Mouse (Mus musculus) liver, adult 2 months (tissue): ENCODE results near the gene Tead1. TPM values are rescaled to one million over a fixed set of nuclear protein-coding genes. Genes with fewer than 3 reads are reported as not detected.

Experiments used
- DNase-seq: peaks from one replicate; pipeline ENCODE4 v3.0.0-alpha.2; 2011; ENCODE audit warnings: low read depth, low spot score; ENCODE audit errors: extremely low read depth
- H3K27ac ChIP-seq: fragments of 200-500 bp; replicated peaks from 2 replicates; pipeline ENCODE4 v1.5.1; 2012; ENCODE audit warnings: low read depth, mild to moderate bottlenecking, control low read depth, inconsistent platforms, low read length; ENCODE audit not compliant: insufficient read depth
- H3K27me3 ChIP-seq: fragments of 200-500 bp; 2 replicates; pipeline ENCODE4 v1.6.1; 2012; ENCODE audit warnings: mild to moderate bottlenecking, moderate library complexity, low read length, inconsistent platforms; ENCODE audit not compliant: control insufficient read depth, insufficient read depth
- H3K36me3 ChIP-seq: fragments of 200-500 bp; 2 replicates; pipeline ENCODE4 v1.6.1; 2012; ENCODE audit warnings: low read length, inconsistent platforms; ENCODE audit not compliant: control insufficient read depth, insufficient read depth
- H3K4me1 ChIP-seq: fragments of 200-500 bp; 2 replicates; pipeline ENCODE4 v1.6.1; 2011; ENCODE audit warnings: low read length; ENCODE audit not compliant: control insufficient read depth, insufficient read depth
- H3K4me3 ChIP-seq: fragments of 200-500 bp; 2 replicates; pipeline ENCODE4 v1.5.1; 2011; ENCODE audit warnings: low read depth, mild to moderate bottlenecking, control low read depth, low read length, moderate library complexity; ENCODE audit not compliant: insufficient read depth
- H3K79me2 ChIP-seq: fragments of 200-500 bp; 2 replicates; pipeline ENCODE4 v1.6.1; 2012; ENCODE audit warnings: inconsistent platforms, mild to moderate bottlenecking, low read length, moderate library complexity; ENCODE audit not compliant: control insufficient read depth, insufficient read depth
- H3K9ac ChIP-seq: fragments of 200-500 bp; 2 replicates; pipeline ENCODE4 v1.6.1; 2012; ENCODE audit warnings: low read depth, mild to moderate bottlenecking, control low read depth, inconsistent platforms, low read length
- CTCF ChIP-seq: fragments of 200-500 bp; IDR thresholded peaks from 2 replicates; pipeline ENCODE4 v1.5.1; 2011; ENCODE audit warnings: low read depth, low read length, control low read depth
- POLR2A ChIP-seq: fragments of 200-500 bp; IDR thresholded peaks from 2 replicates; pipeline ENCODE4 v1.6.1; 2011; ENCODE audit warnings: low read length, control low read depth; ENCODE audit not compliant: insufficient read depth; ENCODE audit errors: extremely low read depth
- WGBS: fragments of 180-500 bp; shearing (Covaris S2); methylation state at CpG from one replicate; pipeline ENCODE4 v1.1.7; 2018; 5-methylcytosine and 5-hydroxymethylcytosine counted together
- polyA plus RNA-seq: library from polyadenylated mRNA; depleted of rRNA; stranded (reverse); fragments of >200 nt; gene quantifications from 2 replicates; pipeline ENCODE4 v1.2.3, GENCODE M21; 2012
- total RNA-seq: library from RNA; depleted of rRNA; stranded (reverse); fragments of >200 nt; gene quantifications from 2 replicates; pipeline ENCODE4 v1.2.3, GENCODE M21; 2014

The Tead1 gene
- total and polyA plus RNA-seq, 2 experiments: 2.3 to 4.1 TPM

DNA sequence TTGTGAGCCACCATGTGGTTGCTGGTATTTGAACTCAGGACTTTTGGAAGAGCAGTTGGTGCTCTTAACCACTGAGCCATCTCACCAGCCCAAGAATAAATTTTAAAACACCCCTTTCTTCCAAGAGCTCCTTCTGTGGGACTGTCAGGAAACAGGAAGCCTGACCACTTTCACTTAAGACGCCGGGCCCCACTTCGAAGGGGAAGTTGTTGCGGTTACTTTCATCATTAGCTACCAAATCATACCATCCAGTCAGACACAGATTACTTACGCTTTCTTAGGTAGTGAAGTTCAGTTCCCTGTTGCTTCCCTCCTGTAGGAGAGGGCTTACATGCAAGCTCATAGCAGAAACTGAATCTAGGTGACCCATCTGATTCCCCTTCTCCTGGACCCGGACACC is 180.8 kb downstream of the Tead1 start:
- no peak for TF ChIP-seq CTCF
- no peak for TF ChIP-seq POLR2A
- H3K4me3 ChIP-seq: no peak overlapping the region
- H3K4me1 ChIP-seq: peaks cover 11% of the 10 kb centered on the region
- no peaks in the 10 kb centered on the region for H3K27me3 ChIP-seq
- no peak for DNase-seq
- H3K27ac ChIP-seq: no peak overlapping the region
- 83% methylated on average over 6 of the region's 6 CpGs for WGBS
- H3K9ac ChIP-seq: no peak overlapping the region
- H3K79me2 ChIP-seq: no peaks in the 10 kb centered on the region
- H3K36me3 ChIP-seq: no peaks in the 10 kb centered on the region

DNA sequence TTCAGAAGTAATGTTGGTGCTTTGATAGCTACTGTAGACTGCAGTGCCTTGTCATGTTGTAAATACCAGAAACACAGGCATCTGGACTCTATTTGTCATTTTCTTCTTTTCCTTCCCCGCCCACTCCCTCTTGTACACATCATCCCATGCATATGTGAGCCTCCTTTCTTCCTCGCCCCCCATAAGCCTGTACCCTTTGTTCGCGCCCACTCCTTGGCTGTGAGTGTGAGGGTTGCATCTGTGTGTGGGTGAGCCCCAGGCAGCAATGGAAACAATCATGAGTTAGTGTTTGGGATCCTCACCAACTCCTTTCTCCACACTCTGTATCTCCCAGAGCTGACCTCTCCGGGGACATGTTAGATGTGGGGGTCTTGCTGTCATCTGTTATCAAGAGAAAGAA is 183.0 kb downstream of the Tead1 start:
- Histone ChIP-seq H3K27ac (no peak overlapping the region), H3K4me3 (no peak overlapping the region), H3K27me3 (no peaks in the 10 kb centered on the region), H3K9ac (no peak overlapping the region), H3K36me3 (no peaks in the 10 kb centered on the region), H3K4me1 (no peaks in the 10 kb centered on the region), H3K79me2 (no peaks in the 10 kb centered on the region)
- no peak for TF ChIP-seq CTCF
- no peak for DNase-seq
- 94% methylated on average over 5 of the region's 5 CpGs for WGBS

DNA sequence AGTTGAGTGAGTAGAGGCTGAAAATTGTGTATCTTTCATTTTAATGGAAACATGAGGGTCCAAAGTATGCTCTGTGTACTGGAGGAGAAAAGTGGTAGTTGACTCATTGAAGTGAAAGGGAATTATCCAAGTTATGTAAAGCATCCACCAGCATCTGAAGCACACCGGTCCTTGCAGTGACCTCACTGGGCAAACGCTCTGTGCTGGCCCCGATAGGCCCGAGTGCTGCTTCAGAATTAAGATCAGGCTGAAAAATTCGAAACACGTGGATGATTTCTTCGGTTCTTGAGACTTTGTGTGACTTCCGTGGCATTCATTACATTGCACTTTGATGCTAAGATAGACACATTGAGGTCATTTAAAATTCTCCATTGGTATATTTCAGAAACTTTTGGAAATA is 185.1 kb downstream of the Tead1 start:
- no peaks in the 10 kb centered on the region for H3K27me3 ChIP-seq
- WGBS: 94% methylated on average over 8 of the region's 8 CpGs
- H3K4me1 ChIP-seq: no peaks in the 10 kb centered on the region
- H3K4me3 ChIP-seq: no peak overlapping the region
- TF ChIP-seq POLR2A (no peak), CTCF (no peak)
- H3K9ac ChIP-seq: no peak overlapping the region
- no peaks in the 10 kb centered on the region for H3K36me3 ChIP-seq
- H3K27ac ChIP-seq: no peak overlapping the region
- DNase-seq: no peak
- no peaks in the 10 kb centered on the region for H3K79me2 ChIP-seq

DNA sequence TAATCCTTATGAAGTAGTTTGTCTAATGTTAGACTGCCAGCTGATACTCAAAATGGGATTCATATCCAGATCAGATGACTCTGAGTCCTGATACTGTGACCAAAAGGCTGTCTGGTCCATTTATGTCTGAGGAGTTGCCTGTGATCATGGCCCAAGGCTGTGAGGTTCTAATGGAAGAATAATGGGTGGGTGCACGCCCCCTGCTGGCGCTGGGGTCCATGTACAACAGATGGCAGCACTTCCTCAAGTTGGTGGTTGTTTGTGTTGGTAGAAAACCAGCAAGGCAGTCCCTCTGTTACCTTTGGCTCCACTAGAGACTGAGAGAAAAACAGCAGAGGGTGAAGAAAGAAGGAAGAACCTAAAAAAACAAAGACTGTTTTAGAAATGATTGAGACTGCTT is 186.6 kb downstream of the Tead1 start:
- TF ChIP-seq POLR2A (no peak), CTCF (peak; percentile 94)
- Histone ChIP-seq H3K27me3 (no peaks in the 10 kb centered on the region), H3K36me3 (no peaks in the 10 kb centered on the region; the same call in 1 of the 2 replicates), H3K4me1 (no peaks in the 10 kb centered on the region), H3K4me3 (no peak overlapping the region), H3K79me2 (no peaks in the 10 kb centered on the region), H3K9ac (no peak overlapping the region), H3K27ac (no peak overlapping the region)
- DNase-seq: peak; percentile 47
- 13% methylated on average over 2 of the region's 2 CpGs for WGBS

DNA sequence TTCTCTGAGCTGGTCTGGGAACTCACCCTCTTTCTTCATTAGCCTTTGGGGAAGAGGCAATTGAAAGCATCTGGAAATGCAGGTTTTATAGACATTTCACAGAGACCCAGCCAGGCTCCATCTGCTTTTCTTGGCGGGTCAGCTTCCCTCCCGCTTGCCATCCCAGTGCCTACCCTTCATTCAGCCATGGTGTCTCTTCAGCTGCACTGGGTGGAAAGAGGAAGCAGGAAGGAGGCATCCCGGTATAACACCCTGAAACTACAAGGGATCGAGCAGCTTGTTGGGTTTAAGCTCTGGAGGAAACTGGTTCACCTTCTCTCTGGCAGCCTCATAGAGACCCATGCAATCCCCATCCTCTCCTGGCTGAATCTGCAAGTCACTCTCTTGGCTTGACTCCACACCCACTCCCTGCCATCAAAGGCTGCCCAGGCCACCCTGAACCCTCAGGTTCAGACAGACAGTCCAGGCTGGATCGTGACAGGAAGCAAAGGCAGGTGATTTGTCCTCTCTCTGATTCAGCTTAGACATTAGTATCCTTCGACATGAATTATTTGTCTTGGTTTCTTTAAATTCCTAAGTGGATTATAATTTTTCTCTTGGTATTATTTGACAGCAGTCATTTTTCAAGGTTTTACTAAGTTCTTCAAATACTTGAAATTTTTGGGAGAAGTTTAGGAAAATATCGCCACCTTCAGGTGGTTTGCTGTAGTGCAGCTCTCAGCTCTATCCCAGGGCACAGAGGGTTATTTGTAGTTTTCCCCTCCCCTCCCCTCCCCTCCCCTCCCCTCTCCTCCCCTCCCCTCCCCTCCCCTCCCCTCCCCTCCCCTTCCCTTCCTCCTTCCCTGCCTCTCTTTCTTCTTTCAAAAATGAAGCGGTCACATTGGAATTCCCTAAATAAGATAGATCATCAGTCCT is 189.7 kb downstream of the Tead1 start:
- peak; percentile 41 for DNase-seq
- 58% methylated on average over 8 of the region's 8 CpGs for WGBS
- H3K79me2 ChIP-seq: no peaks in the 10 kb centered on the region
- H3K36me3 ChIP-seq: no peaks in the 10 kb centered on the region; the same call in 1 of the 2 replicates
- no peak overlapping the region for H3K27ac ChIP-seq
- TF ChIP-seq POLR2A (no peak), CTCF (peak; percentile 54; the same call in 1 of the 2 replicates)
- no peak overlapping the region for H3K9ac ChIP-seq
- H3K4me3 ChIP-seq: no peak overlapping the region
- H3K4me1 ChIP-seq: no peaks in the 10 kb centered on the region
- no peaks in the 10 kb centered on the region for H3K27me3 ChIP-seq

DNA sequence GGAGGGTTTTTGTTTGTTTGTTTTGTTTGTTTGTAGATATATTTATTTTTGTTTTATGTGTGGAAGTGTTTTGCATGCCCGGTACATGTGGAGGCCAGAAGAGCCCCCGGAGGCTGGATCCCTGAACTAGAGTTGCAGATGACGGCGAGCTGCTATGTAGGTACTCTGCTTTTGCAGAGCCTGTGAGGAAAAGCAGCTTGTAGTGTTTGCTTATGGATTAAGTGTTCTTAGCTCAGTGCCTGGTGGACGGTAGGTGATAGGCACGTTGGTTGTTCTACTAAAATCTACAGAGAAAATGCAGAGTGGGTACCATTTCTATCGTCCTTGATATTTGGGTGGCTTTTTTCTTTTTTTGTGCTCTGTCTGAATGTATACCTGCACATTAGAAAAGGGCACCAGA is 192.6 kb downstream of the Tead1 start:
- H3K4me1 ChIP-seq: no peaks in the 10 kb centered on the region
- H3K9ac ChIP-seq: no peak overlapping the region
- 93% methylated on average over 7 of the region's 7 CpGs for WGBS
- H3K79me2 ChIP-seq: no peaks in the 10 kb centered on the region
- peaks cover 1% of the 10 kb centered on the region; the same call in 1 of the 2 replicates for H3K36me3 ChIP-seq
- TF ChIP-seq CTCF: no peak
- TF ChIP-seq POLR2A: no peak
- DNase-seq: no peak
- H3K27ac ChIP-seq: no peak overlapping the region
- no peak overlapping the region for H3K4me3 ChIP-seq
- no peaks in the 10 kb centered on the region for H3K27me3 ChIP-seq
